Mouse (Mus musculus): ENCODE data around the gene Paqr8. TPM values are rescaled to one million over a fixed set of nuclear protein-coding genes. Genes with fewer than 3 reads are reported as not detected.

The Paqr8 gene
- total and polyA plus RNA-seq, 3 experiments: 0.38 to 1.3 (median 1.1) TPM

GRCm38 (mm10) chr1:20969642-20970041 lies 79.2 kb downstream of the Paqr8 start:
- Histone ChIP-seq H3K36me3 (replicated peaks in 1 of 2; ENCODE audit: control insufficient read depth in 1 of 2, insufficient read depth in 1 of 2, low read length in 1 of 2) (no peaks in the 10 kb centered on the region), H3K9ac (ENCODE audit: insufficient read depth, low read depth) (no peak overlapping the region), H3K4me1 (ENCODE audit: control insufficient read depth in 1 of 2, insufficient read depth in 2 of 2) (no peaks in the 10 kb centered on the region), H3K4me3 (replicated peaks in 1 of 3; ENCODE audit: low read depth in 2 of 3, low read length in 2 of 3, poor library complexity in 1 of 3) (no peak overlapping the region), H3K9me3 (replicated peaks; ENCODE audit: low read length) (no peaks in the 10 kb centered on the region), H3K27ac (ENCODE audit: insufficient read depth, low read depth) (no peak overlapping the region), H3K4me2 (ENCODE audit: insufficient read depth, low read depth, poor library complexity, severe bottlenecking) (no peak overlapping the region), H3K27me3 (replicated peaks) (no peaks in the 10 kb centered on the region), H3K79me2 (replicated peaks; ENCODE audit: control insufficient read depth, extremely low read depth, insufficient read depth, poor library complexity, severe bottlenecking) (no peaks in the 10 kb centered on the region)
- dilution Hi-C loops (cut with MboI; ENCODE audit: extremely low pct_ligation_motif_present, extremely low pct_unique_long_range_greater_than_20kb, low sequenced_read_pairs): no loop called here
- no peak for TF ChIP-seq ZMIZ1 (IDR thresholded peaks at IDR 0.05; ENCODE audit: low read depth, low read length)
- no peak for TF ChIP-seq POLR2AphosphoS2 (IDR thresholded peaks at IDR 0.05; ENCODE audit: low read depth, low read length)
- TF ChIP-seq CTCF (conservative IDR thresholded peaks at IDR 0.05 in 1 of 2, IDR thresholded peaks at IDR 0.05 in 1 of 2; ENCODE audit: low read depth in 2 of 2, low read length in 2 of 2): no peak
- TF ChIP-seq KAT2A (IDR thresholded peaks at IDR 0.05; ENCODE audit: insufficient replicate concordance, low read length): no peak
- TF ChIP-seq HCFC1 (IDR thresholded peaks at IDR 0.05; ENCODE audit: low read depth, low read length): no peak
- TF ChIP-seq NELFE (IDR thresholded peaks at IDR 0.05; ENCODE audit: low read depth, low read length): no peak
- no peak for TF ChIP-seq MAZ (IDR thresholded peaks at IDR 0.05; ENCODE audit: low read depth, low read length)
- TF ChIP-seq SMC3 (IDR thresholded peaks at IDR 0.05; ENCODE audit: low read depth, low read length): no peak
- no peak for TF ChIP-seq JUND (conservative IDR thresholded peaks at IDR 0.05; ENCODE audit: low read depth, low read length)
- no peak for TF ChIP-seq PAX5 (IDR thresholded peaks at IDR 0.05; ENCODE audit: low read length)
- TF ChIP-seq EP300 (IDR thresholded peaks at IDR 0.05; ENCODE audit: low read length): no peak
- DNase-seq (ENCODE audit: extremely low read depth): no peak
- in situ Hi-C loops (cut with MboI; ENCODE audit: low pct_ligation_motif_present, low pct_unique_long_range_greater_than_20kb, low sequenced_read_pairs): no loop called here

GRCm38 (mm10) chr1:20973389-20973788 lies 83.0 kb downstream of the Paqr8 start:
- TF ChIP-seq E2F4 (IDR thresholded peaks at IDR 0.05; ENCODE audit: insufficient replicate concordance, low read depth, low read length) (no peak), ZC3H11A (IDR thresholded peaks at IDR 0.05; ENCODE audit: low read depth, low read length) (no peak), MEF2A (IDR thresholded peaks at IDR 0.05; ENCODE audit: borderline replicate concordance, low read depth, low read length) (no peak), GABPA (IDR thresholded peaks at IDR 0.05; ENCODE audit: insufficient replicate concordance, low read depth, low read length) (no peak), JUN (IDR thresholded peaks at IDR 0.05; ENCODE audit: insufficient read depth, low read depth, low read length) (no peak)
- no peaks in the 10 kb centered on the region for H3K79me2 ChIP-seq (replicated peaks; ENCODE audit: control insufficient read depth, extremely low read depth, insufficient read depth, poor library complexity, severe bottlenecking)
- no peak overlapping the region for H3K27ac ChIP-seq (ENCODE audit: insufficient read depth, low read depth)
- dilution Hi-C loops (cut with MboI; ENCODE audit: extremely low pct_ligation_motif_present, extremely low pct_unique_long_range_greater_than_20kb, low sequenced_read_pairs): no loop called here
- H3K4me3 ChIP-seq (replicated peaks in 1 of 3; ENCODE audit: low read depth in 2 of 3, low read length in 2 of 3, poor library complexity in 1 of 3): no peak overlapping the region
- H3K27me3 ChIP-seq (replicated peaks): no peaks in the 10 kb centered on the region
- DNase-seq (ENCODE audit: extremely low read depth): no peak
- H3K36me3 ChIP-seq (replicated peaks in 1 of 2; ENCODE audit: control insufficient read depth in 1 of 2, insufficient read depth in 1 of 2, low read length in 1 of 2): no peaks in the 10 kb centered on the region
- H3K9ac ChIP-seq (ENCODE audit: insufficient read depth, low read depth): no peak overlapping the region
- in situ Hi-C loops (cut with MboI; ENCODE audit: low pct_ligation_motif_present, low pct_unique_long_range_greater_than_20kb, low sequenced_read_pairs): no loop called here
- H3K4me2 ChIP-seq (ENCODE audit: insufficient read depth, low read depth, poor library complexity, severe bottlenecking): no peak overlapping the region
- no peaks in the 10 kb centered on the region for H3K9me3 ChIP-seq (replicated peaks; ENCODE audit: low read length)
- no peaks in the 10 kb centered on the region for H3K4me1 ChIP-seq (ENCODE audit: control insufficient read depth in 1 of 2, insufficient read depth in 2 of 2)

Data from CH12.LX (cell line).